Mouse (Mus musculus) brain, embryonic 14.5 days (tissue): ENCODE measurements around the gene Eya3.

Source experiments
- CTCF ChIP-seq: fragments of 200-500 bp; IDR thresholded peaks from 2 replicates; pipeline ENCODE4 v1.5.1; 2012; ENCODE audit warnings: inconsistent platforms, mild to moderate bottlenecking, moderate library complexity, borderline replicate concordance; ENCODE audit not compliant: insufficient read depth, insufficient read length; ENCODE audit errors: extremely low read depth
- POLR2A ChIP-seq: fragments of 200-500 bp; IDR thresholded peaks from 2 replicates; pipeline ENCODE4 v1.6.1; 2012; ENCODE audit warnings: mild to moderate bottlenecking, inconsistent platforms, borderline replicate concordance; ENCODE audit not compliant: poor library complexity, insufficient read depth, insufficient read length, severe bottlenecking; ENCODE audit errors: extremely low read depth

DNA sequence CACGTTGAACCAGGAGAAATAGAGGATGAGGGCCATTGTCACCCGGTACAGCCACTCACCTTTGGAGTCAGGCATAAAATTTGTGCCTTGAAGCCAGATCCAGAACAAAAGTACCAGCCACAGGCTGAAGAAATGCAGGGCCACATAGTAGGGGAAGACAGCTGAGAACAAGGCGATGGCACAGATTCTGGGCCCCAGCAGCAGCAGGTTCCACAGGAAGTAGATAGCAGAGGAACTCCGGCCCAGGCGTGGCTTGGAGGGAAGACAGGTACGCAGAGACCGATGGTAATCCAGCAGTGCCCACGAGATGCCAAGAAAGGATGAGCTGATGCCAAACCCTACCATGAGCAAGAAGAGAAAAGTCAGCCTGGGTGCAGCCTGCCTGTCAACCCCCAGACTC lies 89.4 kb downstream of the Eya3 start:
- TF ChIP-seq POLR2A = no peak
- no peak for TF ChIP-seq CTCF
